Mouse (Mus musculus) heart, embryonic 16.5 days (tissue): ENCODE measurements around the gene Gsto2. TPM values are rescaled to one million over a fixed set of nuclear protein-coding genes. Genes with fewer than 3 reads are reported as not detected.

Experiments
- ATAC-seq: fragments of 200-750 bp; cut with Nextera tagmentation; replicated peaks from 2 replicates; pipeline ENCODE4 v1.8.0; 2017; ENCODE audit warnings: moderate number of reproducible peaks; ENCODE audit not compliant: insufficient read depth, low FRiP score; ENCODE audit errors: extremely low read depth
- H3K27ac ChIP-seq: fragments of 300-500 bp; sonication (generic); 2 replicates; pipeline ENCODE4 v1.5.1; 2014; ENCODE audit warnings: mild to moderate bottlenecking, low read length, control low read depth, moderate library complexity
- H3K27me3 ChIP-seq: fragments of 300-500 bp; sonication (generic); 2 replicates; pipeline ENCODE4 v1.6.1; 2014; ENCODE audit warnings: low read length, mixed read lengths; ENCODE audit not compliant: control insufficient read depth, insufficient read depth
- H3K36me3 ChIP-seq: fragments of 300-500 bp; sonication (generic); 2 replicates; pipeline ENCODE4 v1.6.1; 2014; ENCODE audit not compliant: control insufficient read depth, insufficient read depth
- H3K4me1 ChIP-seq: fragments of 300-500 bp; sonication (generic); 2 replicates; pipeline ENCODE4 v1.6.1; 2014; ENCODE audit warnings: low read length, mixed read lengths; ENCODE audit not compliant: control insufficient read depth, insufficient read depth
- H3K4me2 ChIP-seq: fragments of 300-500 bp; sonication (generic); 2 replicates; pipeline ENCODE4 v1.6.1; 2014; ENCODE audit warnings: low read depth, mild to moderate bottlenecking, control low read depth, low read length
- H3K4me3 ChIP-seq: fragments of 300-500 bp; sonication (generic); 2 replicates; pipeline ENCODE4 v1.5.1; 2014; ENCODE audit warnings: mild to moderate bottlenecking, control low read depth, low read length
- H3K9ac ChIP-seq: fragments of 300-500 bp; sonication (generic); 2 replicates; pipeline ENCODE4 v1.6.1; 2014; ENCODE audit warnings: low read length, control low read depth
- H3K9me3 ChIP-seq: fragments of 300-500 bp; sonication (generic); replicated peaks from 2 replicates; pipeline ENCODE4 v1.6.1; 2016; ENCODE audit warnings: low read length; ENCODE audit not compliant: control insufficient read depth
- whole genome bisulfite sequencing: fragments of 180-500 bp; shearing (Covaris S2); extraction: QIAGEN DNeasy Blood & Tissue Kit; methylation state at CpG from one replicate; pipeline ENCODE4 v1.1.7; 2014; 5-methylcytosine and 5-hydroxymethylcytosine counted together
- polyA plus RNA-seq: library from polyadenylated mRNA; unstranded; fragments of >200 nt; fragmentation: Nextera tagmentation; extraction: Ambion mirVana; gene quantifications from 2 replicates; pipeline ENCODE4 v1.2.1, GENCODE M21; 2015

The Gsto2 gene
- polyA plus RNA-seq, 1 experiment from 2014 or later = 0.77 TPM

GRCm38 (mm10) chr19:47884296-47885085, 19.2 kb downstream of the Gsto2 start:
- no peaks in the 10 kb centered on the region for H3K9me3 ChIP-seq
- H3K4me1 ChIP-seq = peaks cover 28% of the 10 kb centered on the region
- no peak overlapping the region for H3K9ac ChIP-seq
- H3K27me3 ChIP-seq = no peaks in the 10 kb centered on the region
- no peak for ATAC-seq
- no peak overlapping the region for H3K4me3 ChIP-seq
- H3K27ac ChIP-seq = peak overlapping the region; percentile 64
- WGBS = 65% methylated on average over 13 of the region's 13 CpGs
- H3K36me3 ChIP-seq = no peaks in the 10 kb centered on the region
- H3K4me2 ChIP-seq = no peak overlapping the region

GRCm38 (mm10) chr19:47885191-47885743, 19.9 kb downstream of the Gsto2 start:
- Histone ChIP-seq H3K4me2 (peak overlapping the region; percentile 10; the same call in 1 of the 2 replicates), H3K27me3 (no peaks in the 10 kb centered on the region), H3K4me1 (peaks cover 30% of the 10 kb centered on the region), H3K4me3 (no peak overlapping the region), H3K9ac (no peak overlapping the region), H3K27ac (peak overlapping the region; percentile 64), H3K9me3 (no peaks in the 10 kb centered on the region), H3K36me3 (no peaks in the 10 kb centered on the region)
- WGBS = 27% methylated on average over 7 of the region's 7 CpGs
- peak; percentile 83 for ATAC-seq

GRCm38 (mm10) chr19:47885886-47886285, 20.6 kb downstream of the Gsto2 start:
- H3K27me3 ChIP-seq = no peaks in the 10 kb centered on the region
- H3K9ac ChIP-seq = no peak overlapping the region
- H3K4me1 ChIP-seq = peaks cover 35% of the 10 kb centered on the region
- H3K27ac ChIP-seq = peak overlapping the region; percentile 64
- no peaks in the 10 kb centered on the region for H3K9me3 ChIP-seq
- WGBS = 50% methylated on average over 11 of the region's 11 CpGs
- H3K4me3 ChIP-seq = no peak overlapping the region
- no peaks in the 10 kb centered on the region for H3K36me3 ChIP-seq
- no peak for ATAC-seq
- H3K4me2 ChIP-seq = no peak overlapping the region

GRCm38 (mm10) chr19:47886617-47887016, 21.3 kb downstream of the Gsto2 start:
- Histone ChIP-seq H3K4me2 (no peak overlapping the region), H3K27ac (peak overlapping the region; percentile 21; the same call in 1 of the 2 replicates), H3K9me3 (no peaks in the 10 kb centered on the region), H3K4me3 (no peak overlapping the region), H3K9ac (no peak overlapping the region), H3K36me3 (no peaks in the 10 kb centered on the region), H3K27me3 (no peaks in the 10 kb centered on the region), H3K4me1 (peaks cover 42% of the 10 kb centered on the region)
- no peak for ATAC-seq
- 44% methylated on average over 7 of the region's 7 CpGs for WGBS

- ATAC-seq = no peak
- Histone ChIP-seq H3K4me3 (no peak overlapping the region), H3K9me3 (no peaks in the 10 kb centered on the region), H3K9ac (no peak overlapping the region), H3K27me3 (no peaks in the 10 kb centered on the region), H3K4me1 (peaks cover 50% of the 10 kb centered on the region), H3K36me3 (no peaks in the 10 kb centered on the region), H3K27ac (peak overlapping the region; percentile 46; the same call in 1 of the 2 replicates), H3K4me2 (no peak overlapping the region)
- 80% methylated on average over 10 of the region's 10 CpGs for WGBS
Measured at GRCm38 (mm10) chr19:47887417-47887816, 22.1 kb downstream of the Gsto2 start.

- 91% methylated on average over 8 of the region's 8 CpGs for WGBS
- H3K9me3 ChIP-seq = no peaks in the 10 kb centered on the region
- no peaks in the 10 kb centered on the region for H3K27me3 ChIP-seq
- H3K4me3 ChIP-seq = no peak overlapping the region
- H3K27ac ChIP-seq = no peak overlapping the region
- H3K9ac ChIP-seq = no peak overlapping the region
- no peaks in the 10 kb centered on the region for H3K36me3 ChIP-seq
- ATAC-seq = no peak
- peaks cover 56% of the 10 kb centered on the region for H3K4me1 ChIP-seq
- H3K4me2 ChIP-seq = no peak overlapping the region
Measured at GRCm38 (mm10) chr19:47888037-47888436, 22.7 kb downstream of the Gsto2 start.

- Histone ChIP-seq H3K27me3 (no peaks in the 10 kb centered on the region), H3K9ac (peak overlapping the region; percentile 35; the same call in 1 of the 2 replicates), H3K4me1 (peaks cover 45% of the 10 kb centered on the region), H3K36me3 (peaks cover 12% of the 10 kb centered on the region), H3K9me3 (no peaks in the 10 kb centered on the region), H3K27ac (peak overlapping the region; percentile 61), H3K4me2 (peak overlapping the region; percentile 42), H3K4me3 (no peak overlapping the region; the same call in 1 of the 2 replicates)
- no peak for ATAC-seq
- 51% methylated on average over 10 of the region's 10 CpGs for WGBS
Measured at GRCm38 (mm10) chr19:47890489-47891130, 25.3 kb downstream of the Gsto2 start.

- no peak overlapping the region for H3K4me2 ChIP-seq
- H3K9ac ChIP-seq = no peak overlapping the region
- peaks cover 34% of the 10 kb centered on the region for H3K4me1 ChIP-seq
- peak; percentile 56 for ATAC-seq
- 58% methylated on average over 11 of the region's 11 CpGs for WGBS
- H3K9me3 ChIP-seq = no peaks in the 10 kb centered on the region
- no peaks in the 10 kb centered on the region for H3K27me3 ChIP-seq
- peak overlapping the region; percentile 61 for H3K27ac ChIP-seq
- peaks cover 24% of the 10 kb centered on the region for H3K36me3 ChIP-seq
- H3K4me3 ChIP-seq = no peak overlapping the region
Measured at GRCm38 (mm10) chr19:47891562-47892312, 26.4 kb downstream of the Gsto2 start.
